Mouse (Mus musculus): Measurements from ENCODE around the gene Mto1. TPM values are rescaled to one million over a fixed set of nuclear protein-coding genes. Genes with fewer than 3 reads are reported as not detected.
"Not testable (repeated sequence)": the region's sequence is repeated elsewhere in the genome, so short reads cannot be mapped to it uniquely, and the experiment has no call there.

The Mto1 gene
- total RNA-seq, 2 experiments from 2014 or later = 26.0 to 29.5 TPM

DNA sequence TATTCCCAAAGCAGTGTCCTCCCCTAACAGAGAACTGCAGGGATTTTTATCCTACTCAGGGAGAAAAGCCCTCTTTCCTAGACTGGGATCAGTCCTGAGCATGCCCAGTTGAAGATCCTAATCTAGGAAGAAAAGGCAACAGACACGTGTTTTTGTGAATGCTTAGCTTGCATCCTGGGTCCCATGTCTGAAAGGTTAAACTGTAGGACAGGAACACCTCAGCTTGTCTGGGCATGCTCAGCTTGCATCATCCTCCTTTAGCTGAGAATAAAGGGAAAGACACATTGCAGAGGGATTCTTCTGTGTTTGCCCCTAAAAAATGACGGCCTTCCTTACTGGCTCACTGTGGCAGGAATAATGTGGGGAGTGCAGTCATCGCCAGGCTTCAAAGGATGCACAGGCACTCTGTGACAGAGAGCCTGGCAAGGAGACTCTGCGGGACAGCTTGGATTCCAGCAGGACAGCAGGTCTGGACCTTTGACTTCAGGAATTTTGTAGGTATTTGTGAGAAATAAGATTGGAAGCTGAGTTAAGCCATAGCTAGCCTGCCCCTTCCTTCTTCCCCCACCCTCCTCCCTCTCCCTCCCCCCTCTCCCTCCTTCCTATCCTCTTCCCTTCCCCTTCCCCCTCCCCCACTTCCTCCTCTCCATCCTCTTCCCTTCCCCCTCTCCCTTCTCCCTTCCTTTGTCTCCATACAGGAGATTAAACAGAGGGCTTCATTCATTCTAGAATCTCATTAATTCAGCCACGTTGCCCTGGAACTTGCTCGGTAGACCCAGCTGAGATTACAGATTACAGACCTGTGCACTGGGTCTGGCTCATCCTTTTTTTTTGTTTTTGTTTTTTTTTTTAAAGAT is 55.4 kb downstream of the Mto1 start:
- DNase-seq (ENCODE audit: low spot score in 2 of 2) = no peak
- intact Hi-C loops (cut with DNase I) = no loop called here

GRCm38 (mm10) chr9:78504133-78504532 is 56.1 kb downstream of the Mto1 start:
- no peak for DNase-seq (ENCODE audit: low spot score in 2 of 2)
- intact Hi-C loops (cut with DNase I) = no loop called here

DNA sequence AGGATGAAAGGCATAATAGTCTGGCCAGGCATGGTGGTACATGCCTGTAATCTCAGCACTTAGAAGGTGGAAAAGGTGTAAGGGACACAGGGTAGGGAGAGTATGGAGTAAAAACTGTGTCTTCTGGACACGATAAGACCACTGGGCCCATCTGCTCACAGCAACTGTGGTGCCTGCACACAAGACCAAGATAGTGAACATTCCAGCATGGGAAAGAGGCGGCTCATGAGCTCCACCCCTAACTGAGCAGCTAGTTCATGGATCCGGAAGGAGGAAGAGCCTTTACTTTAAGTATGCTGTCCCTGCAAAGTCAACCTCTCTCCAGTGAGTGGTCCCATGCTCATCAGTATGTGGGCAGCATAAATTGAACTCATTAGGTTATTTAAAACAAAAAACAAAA is 56.7 kb downstream of the Mto1 start:
- intact Hi-C loops (cut with DNase I) = no loop called here
- DNase-seq (ENCODE audit: low spot score in 2 of 2) = no peak

GRCm38 (mm10) chr9:78505223-78505622 is 57.2 kb downstream of the Mto1 start:
- intact Hi-C loops (cut with DNase I) = no loop called here

DNA sequence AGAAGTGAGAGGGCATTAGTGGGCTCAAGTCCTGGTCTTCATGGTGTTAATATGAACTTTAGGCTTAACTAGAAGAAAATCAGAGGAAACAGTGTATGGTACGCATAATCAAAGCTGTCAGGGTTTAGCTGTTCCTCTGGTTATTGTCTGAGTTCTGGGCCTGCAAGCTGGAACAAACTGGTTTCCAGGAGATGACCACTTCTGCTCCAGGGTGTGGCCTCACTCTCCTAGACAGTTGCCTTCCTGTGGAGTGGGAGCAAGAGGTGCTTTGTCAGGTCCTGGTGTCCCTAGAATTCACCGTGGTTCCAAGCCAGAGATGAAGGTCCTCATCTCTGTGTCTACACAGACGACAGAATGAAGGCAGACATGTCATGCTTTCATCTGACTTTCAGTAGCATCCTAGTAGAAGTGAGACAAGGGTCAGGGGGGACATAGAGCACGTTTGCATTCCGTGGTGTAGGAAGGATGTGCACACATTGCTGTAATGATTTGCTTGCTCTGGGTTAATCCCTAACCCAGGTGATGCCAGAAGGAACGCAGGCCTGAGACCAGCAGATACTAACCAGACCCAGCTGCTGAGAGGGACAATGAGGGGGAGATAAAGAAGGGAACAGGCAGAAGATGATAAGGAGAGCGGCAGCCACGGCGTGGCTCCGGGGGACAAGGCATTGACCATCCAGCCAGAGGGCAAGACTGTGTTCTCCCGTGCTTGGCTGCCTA is 58.2 kb downstream of the Mto1 start:
- intact Hi-C loops (cut with DNase I) = no loop called here
- DNase-seq (ENCODE audit: low spot score in 2 of 2) = no peak

More at GRCm38 (mm10) chr9:78505223-78505622, 57.2 kb downstream of the Mto1 start:
- DNase-seq (ENCODE audit: low spot score in 2 of 2) = no peak

GRCm38 (mm10) chr9:78506722-78507077 is 58.7 kb downstream of the Mto1 start:
- intact Hi-C loops (cut with DNase I) = no loop called here
- DNase-seq (ENCODE audit: low spot score in 2 of 2) = no peak

DNA sequence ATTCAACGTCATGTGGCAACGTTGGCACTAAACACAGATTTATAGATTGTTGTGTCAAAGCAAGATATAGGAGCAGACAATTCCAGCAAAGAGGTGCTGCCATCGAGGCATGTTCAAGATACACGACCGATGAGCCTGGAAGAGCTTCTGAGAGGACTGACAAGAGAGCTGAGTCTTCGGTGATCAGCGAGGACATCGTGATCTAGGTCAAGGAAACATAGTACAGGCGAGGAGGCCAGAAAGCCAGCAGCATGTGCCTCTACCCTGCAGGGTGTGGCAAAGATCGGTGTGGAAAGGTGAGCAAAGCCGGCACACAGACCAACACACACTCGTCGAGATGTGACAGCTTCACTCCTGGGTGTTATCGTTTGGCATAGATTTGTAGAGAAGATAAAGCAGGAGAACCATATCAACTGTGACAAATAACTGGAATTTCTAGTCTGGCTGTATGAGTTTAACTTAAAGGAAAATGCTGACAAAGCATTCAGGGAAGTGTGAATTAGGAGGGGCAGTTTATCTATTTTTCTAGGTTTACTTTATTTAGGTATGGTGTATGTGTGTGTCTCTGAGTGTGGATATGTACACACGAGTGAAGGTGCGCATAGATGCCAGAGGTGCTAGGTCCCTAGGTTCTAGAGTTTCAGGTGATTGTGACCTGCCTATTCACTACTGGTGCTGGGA is 60.2 kb downstream of the Mto1 start:
- intact Hi-C loops (cut with DNase I) = no loop called here
- no peak for DNase-seq (ENCODE audit: low spot score in 2 of 2)

DNA sequence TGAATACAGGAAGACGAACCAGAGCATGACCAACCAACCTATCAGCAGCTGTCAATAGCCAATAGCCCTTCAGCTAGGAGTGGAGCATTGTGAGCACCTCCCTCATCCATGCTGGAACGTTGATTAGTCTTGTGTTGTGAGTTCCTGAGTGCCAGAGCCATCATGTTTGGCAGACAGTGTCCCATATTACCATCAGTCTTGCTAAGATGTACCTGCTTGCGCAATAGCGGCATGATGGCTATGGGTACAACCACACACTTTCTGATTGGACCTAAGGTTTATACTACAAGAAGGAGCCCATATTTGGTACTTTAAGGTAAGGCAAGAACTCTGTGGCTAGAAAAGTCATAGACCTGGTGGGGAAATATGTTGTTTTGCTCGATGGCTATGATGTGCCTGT is 63.7 kb downstream of the Mto1 start:
- no peak for DNase-seq (ENCODE audit: low spot score in 2 of 2)
- intact Hi-C loops (cut with DNase I) = no loop called here

DNA sequence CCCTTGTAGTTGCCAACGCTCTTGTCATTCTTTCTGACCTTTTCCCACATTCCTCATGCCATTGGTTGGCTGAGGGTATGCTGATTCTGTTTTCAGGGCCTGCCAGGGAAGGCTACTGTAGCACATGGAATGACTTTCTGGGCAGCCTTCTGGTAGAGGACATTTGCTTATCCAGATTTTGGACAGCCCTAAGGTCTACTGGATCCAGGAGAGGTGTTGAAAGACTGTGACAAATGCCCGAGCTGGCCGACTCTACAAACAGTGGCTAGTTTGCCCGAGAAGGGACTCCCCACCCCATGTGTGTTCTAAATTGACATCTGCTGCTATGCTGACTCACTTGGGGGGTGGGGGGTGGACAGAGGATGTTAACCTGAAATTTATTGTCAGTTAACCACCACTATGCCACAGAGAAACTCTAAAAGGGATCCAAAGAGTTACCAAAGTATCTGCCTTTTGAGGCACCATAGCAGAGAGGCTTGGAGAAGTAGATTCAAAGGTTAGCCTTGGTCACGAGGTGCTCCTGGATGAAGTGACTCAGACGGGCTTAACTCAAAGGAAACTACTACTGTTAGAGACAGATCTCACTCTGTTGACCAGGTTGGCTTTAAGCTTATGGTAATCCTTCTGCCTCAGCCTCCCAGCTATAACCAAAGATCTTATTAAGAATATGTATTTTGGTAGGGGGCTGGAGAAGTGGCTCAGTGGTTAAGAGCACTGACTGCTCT is 65.9 kb downstream of the Mto1 start:
- no peak for DNase-seq (ENCODE audit: low spot score in 2 of 2)
- intact Hi-C loops (cut with DNase I) = no loop called here

DNA sequence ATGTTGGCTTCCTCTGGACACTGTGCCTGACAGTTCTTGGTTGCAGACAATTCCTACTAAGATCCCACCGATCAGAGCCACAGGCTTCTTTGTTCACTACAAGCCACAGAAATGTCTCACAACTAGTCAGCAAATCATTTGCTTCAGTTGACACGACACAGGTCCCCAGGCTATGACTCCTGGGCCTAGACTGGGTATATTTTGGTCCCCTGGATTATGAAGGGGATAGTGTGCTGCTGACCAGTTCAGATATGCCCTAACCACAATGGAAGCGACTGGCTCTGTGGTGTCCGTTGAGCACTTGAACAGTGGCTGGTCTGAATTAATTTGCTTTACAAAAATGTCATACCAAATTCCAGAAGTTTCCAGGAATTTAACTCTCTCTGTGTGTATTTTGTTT is 66.7 kb downstream of the Mto1 start:
- intact Hi-C loops (cut with DNase I) = no loop called here
- no peak for DNase-seq (ENCODE audit: low spot score in 2 of 2)

DNA sequence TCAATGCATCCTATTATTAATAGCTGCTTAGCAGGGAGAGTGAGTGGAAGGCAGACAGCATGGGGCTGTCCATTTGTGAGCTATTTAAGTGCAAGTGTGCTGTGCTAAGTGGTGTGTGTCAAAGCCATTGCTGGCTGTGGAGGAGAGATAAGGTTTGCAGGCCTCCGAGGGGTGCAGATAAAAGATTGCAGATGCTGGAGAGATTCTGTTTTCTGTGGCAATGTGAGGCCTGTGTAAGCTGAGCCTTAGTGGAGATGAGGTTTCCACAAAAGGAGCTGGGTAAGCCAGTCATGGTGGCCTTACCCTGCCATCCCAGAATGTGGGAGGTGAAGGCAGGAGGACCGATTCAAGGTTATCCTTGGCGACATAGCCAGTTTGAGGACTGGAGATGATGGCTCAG is 68.1 kb downstream of the Mto1 start:
- DNase-seq (ENCODE audit: low spot score in 2 of 2) = no peak
- intact Hi-C loops (cut with DNase I) = no loop called here

DNA sequence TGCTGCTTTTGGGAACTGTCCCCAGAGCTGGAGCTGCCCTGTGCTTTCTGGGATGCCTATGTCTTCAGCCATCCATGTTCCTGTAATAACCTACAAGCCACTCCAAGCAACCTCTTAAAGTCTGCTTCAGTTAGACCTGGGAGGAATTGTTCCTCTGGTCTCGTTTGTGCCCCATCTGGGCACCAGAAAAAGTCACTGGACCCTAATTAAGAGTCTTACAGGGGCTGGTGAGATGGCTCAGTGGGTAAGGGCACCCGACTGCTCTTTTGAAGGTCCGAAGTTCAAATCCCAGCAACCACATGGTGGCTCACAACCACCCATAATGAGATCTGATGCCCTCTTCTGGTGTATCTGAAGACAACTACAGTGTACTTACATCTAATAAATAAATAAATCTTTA is 69.2 kb downstream of the Mto1 start:
- DNase-seq (ENCODE audit: low spot score in 2 of 2); intact Hi-C loops (cut with DNase I): not testable (repeated sequence)

GRCm38 (mm10) chr9:78520127-78520779 is 72.2 kb downstream of the Mto1 start:
- intact Hi-C loops (cut with DNase I) = loop anchor here (2.0 kb wide), 1 partner anchor 37 kb away; no protein-coding TSS in a partner anchor

DNA sequence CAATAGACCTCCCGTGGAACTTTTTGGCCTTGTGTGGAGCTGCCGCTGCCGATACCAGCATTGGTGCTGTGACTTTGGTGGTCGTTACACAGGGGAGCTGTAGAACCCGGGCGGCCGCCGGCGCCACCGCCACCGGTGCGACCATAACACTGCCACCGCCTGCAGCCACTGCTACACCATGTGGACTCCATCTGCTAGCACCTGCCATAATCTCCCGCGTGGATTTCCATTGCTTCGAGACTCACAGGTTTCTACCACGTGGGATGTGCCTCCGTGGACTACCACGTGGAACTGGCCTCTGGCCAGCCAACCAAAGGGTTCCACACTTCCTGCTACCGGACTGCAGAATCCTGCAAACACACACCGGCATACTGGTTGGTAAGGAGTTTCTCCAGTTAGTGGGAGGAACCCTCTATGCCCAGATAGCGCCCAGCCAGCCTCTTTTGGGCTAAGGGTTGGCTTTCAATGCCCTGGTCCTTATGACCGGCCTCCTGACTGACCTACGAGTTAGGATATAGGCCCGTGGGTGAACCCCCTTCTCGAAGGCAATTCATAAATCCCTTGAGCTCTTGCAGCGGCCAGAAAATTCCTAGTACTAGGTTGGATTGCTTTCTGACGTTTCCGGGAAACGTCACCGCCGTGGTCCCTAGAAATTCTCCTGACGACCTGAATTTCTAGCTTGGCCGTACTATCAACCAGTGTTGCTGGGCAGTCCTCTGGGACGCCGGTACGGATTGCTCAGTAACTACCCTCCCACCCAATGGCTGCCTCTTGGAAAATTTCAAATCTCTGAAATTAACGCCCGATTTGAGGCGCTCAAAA is 73.0 kb downstream of the Mto1 start:
- peak; percentile 33 to 38 for DNase-seq (ENCODE audit: low spot score in 2 of 2)
- intact Hi-C loops (cut with DNase I) = loop anchor here (2.0 kb wide), 1 partner anchor 38 kb away; no protein-coding TSS in a partner anchor

More at GRCm38 (mm10) chr9:78520127-78520779, 72.2 kb downstream of the Mto1 start:
- DNase-seq (ENCODE audit: low spot score in 2 of 2) = no peak

DNA sequence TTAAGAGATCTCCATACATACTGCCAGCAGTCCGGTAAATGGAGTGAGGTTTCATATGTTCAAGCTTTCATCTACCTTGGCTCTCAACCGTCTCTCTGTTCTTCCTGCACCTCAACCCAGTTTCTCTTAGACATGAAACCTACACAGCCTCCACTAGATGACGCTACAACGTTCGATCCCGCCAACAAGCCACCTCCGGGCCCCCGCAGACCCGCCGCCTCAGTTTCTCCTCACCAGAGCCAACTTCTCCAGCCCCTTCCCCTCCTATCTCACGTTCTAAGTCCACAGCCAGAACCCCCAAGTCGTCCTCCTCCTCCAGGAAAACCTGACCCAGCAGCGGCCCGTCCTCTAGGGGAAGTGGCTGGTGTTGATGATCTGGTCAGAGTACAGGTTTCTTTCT is 73.7 kb downstream of the Mto1 start:
- intact Hi-C loops (cut with DNase I) = loop anchor here (2.0 kb wide), 1 partner anchor 39 kb away; no protein-coding TSS in a partner anchor
- no peak for DNase-seq (ENCODE audit: low spot score in 2 of 2)

Data from left cerebral cortex, postnatal 25 days (tissue).